Mouse (Mus musculus) liver, embryonic 15.5 days (tissue): ENCODE measurements around the gene Cmpk2. TPM values are rescaled to one million over a fixed set of nuclear protein-coding genes. Genes with fewer than 3 reads are reported as not detected.
"Not testable (repeated sequence)": the region's sequence is repeated elsewhere in the genome, so short reads cannot be mapped to it uniquely, and the experiment has no call there.

Experiments used
- ATAC-seq: fragments of 200-750 bp; cut with Nextera tagmentation; 2 replicates; pipeline ENCODE4 v1.8.0; 2017; ENCODE audit warnings: moderate number of reproducible peaks, mild to moderate bottlenecking, moderate library complexity; ENCODE audit not compliant: insufficient read depth
- H3K27ac ChIP-seq: fragments of 300-500 bp; sonication (generic); replicated peaks from 2 replicates; pipeline ENCODE4 v1.5.1; 2015; ENCODE audit warnings: mild to moderate bottlenecking, inconsistent platforms
- H3K27me3 ChIP-seq: fragments of 300-500 bp; sonication (generic); 2 replicates; pipeline ENCODE4 v1.6.1; 2015; ENCODE audit warnings: mild to moderate bottlenecking, inconsistent platforms
- H3K36me3 ChIP-seq: fragments of 300-500 bp; sonication (generic); replicated peaks from 2 replicates; pipeline ENCODE4 v1.6.1; 2015; ENCODE audit warnings: moderate library complexity, mild to moderate bottlenecking, inconsistent platforms
- H3K4me1 ChIP-seq: fragments of 300-500 bp; sonication (generic); replicated peaks from 2 replicates; pipeline ENCODE4 v1.6.1; 2015; ENCODE audit warnings: inconsistent platforms
- H3K4me2 ChIP-seq: fragments of 300-500 bp; sonication (generic); 2 replicates; pipeline ENCODE4 v1.6.1; 2015; ENCODE audit warnings: moderate library complexity, mild to moderate bottlenecking, inconsistent platforms
- H3K4me3 ChIP-seq: fragments of 300-500 bp; sonication (generic); replicated peaks from 2 replicates; pipeline ENCODE4 v1.5.1; 2015; ENCODE audit warnings: mild to moderate bottlenecking, inconsistent platforms
- H3K9ac ChIP-seq: fragments of 300-500 bp; sonication (generic); 2 replicates; pipeline ENCODE4 v1.6.1; 2015; ENCODE audit warnings: moderate library complexity, mild to moderate bottlenecking, inconsistent platforms
- H3K9me3 ChIP-seq: fragments of 300-500 bp; sonication (generic); replicated peaks from 2 replicates; pipeline ENCODE4 v1.6.1; 2016; ENCODE audit warnings: inconsistent platforms
- WGBS: fragments of 180-500 bp; shearing (Covaris S2); methylation state at CpG from one replicate; pipeline ENCODE4 v1.1.7; 2015; ENCODE audit warnings: mixed read lengths; ENCODE audit not compliant: insufficient replicate concordance; 5-methylcytosine and 5-hydroxymethylcytosine counted together
- polyA plus RNA-seq: library from polyadenylated mRNA; unstranded; fragments of >200 nt; fragmentation: Nextera tagmentation; extraction: Ambion mirVana; gene quantifications from 2 replicates; pipeline ENCODE4 v1.2.1, GENCODE M21; 2015

Gene Cmpk2
- polyA plus RNA-seq, 1 experiment from 2014 or later: 10.6 TPM

DNA sequence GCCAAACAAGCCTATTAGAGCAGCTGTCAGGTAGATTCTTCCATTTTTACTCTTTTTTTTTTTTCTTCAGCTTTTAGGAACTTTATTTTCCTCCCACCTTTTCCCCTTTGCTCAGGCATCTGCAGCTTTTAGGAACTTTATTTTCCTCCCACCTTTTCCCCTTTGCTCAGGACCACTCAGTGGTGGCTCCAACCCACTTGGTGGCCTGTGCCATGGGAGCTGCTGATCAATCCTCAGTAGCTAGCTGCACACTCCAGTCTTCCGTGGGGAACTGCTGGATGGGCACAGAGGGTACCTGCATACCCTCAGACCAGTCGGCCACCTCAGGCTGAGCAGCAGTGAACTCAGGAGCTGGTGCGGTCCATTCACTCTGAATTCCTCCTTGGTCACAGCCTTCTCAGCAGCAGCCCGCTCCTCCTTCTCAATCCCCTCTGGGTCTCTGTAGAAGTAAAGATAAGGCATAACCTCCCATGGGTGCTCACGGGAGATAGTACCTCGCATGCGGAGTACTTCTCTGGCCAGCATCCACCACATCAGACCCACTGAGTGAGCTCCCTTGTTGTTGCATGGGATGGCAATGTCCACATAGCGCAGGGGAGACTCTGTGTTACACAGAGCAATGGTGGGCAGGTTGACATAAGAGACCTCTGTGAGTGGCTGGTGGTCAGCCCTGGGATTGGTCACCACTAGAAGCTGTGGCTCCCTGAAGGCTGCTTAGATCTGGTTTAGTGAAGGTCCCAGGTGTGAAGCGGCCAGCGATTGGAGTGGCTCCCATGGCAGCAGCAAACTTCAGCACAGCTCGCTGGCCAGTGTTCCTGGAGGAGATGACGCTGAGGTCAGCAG lies 17.0 kb downstream of the Cmpk2 start:
- 46% methylated on average over 12 of the region's 12 CpGs for WGBS
- peak; percentile 77 for ATAC-seq

DNA sequence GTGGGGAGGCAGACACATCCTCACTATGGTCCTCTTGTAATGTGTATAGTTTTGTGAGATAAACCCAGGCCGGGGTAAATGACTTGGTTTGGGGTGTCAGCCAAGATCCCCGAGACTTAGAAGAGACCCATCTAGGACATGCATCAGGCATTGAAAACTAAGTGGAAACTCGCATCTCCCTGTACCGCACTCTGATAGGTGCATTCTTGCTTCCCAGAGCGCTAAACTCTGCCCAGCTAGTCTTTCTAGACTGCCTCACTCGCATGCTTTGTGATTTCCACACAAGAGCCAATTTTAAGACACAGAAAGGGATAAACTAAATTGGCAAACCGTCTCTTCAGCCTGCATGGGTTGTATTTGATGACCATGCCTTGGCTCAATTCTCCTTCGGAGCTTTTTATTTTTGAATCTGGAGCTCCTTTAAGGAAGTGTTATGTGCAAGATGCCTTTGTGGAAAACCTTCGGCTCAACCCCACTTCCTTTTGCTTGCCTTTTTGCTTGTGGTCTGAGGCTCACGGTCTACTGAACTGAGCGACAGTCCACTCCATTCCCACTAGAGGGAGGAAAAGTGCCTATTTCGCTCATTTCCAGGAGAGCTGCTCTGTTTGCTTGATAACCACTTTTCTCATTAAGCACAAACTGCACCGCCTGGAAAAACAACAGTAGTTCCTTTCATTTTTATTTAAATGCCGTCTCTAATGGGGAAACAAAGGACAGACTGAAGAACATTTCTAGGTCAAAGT lies 19.0 kb downstream of the Cmpk2 start:
- H3K9me3 ChIP-seq: no peaks in the 10 kb centered on the region
- no peaks in the 10 kb centered on the region for H3K36me3 ChIP-seq
- H3K27ac ChIP-seq: no peak overlapping the region
- H3K4me1 ChIP-seq: peaks cover 43% of the 10 kb centered on the region
- 47% methylated on average over 14 of the region's 14 CpGs for WGBS
- H3K4me2 ChIP-seq: no peak overlapping the region
- no peak overlapping the region for H3K9ac ChIP-seq
- no peak for ATAC-seq
- no peaks in the 10 kb centered on the region for H3K27me3 ChIP-seq
- H3K4me3 ChIP-seq: no peak overlapping the region

More for the DNA sequence above, 17.0 kb downstream of the Cmpk2 start:
- Histone ChIP-seq H3K27ac (peak overlapping the region; percentile 72), H3K4me1 (peaks cover 43% of the 10 kb centered on the region), H3K4me3 (peak overlapping the region; percentile 25), H3K4me2 (peak overlapping the region; percentile 56)
- not testable (repeated sequence) for H3K27me3 ChIP-seq, H3K9me3 ChIP-seq, H3K9ac ChIP-seq, H3K36me3 ChIP-seq

DNA sequence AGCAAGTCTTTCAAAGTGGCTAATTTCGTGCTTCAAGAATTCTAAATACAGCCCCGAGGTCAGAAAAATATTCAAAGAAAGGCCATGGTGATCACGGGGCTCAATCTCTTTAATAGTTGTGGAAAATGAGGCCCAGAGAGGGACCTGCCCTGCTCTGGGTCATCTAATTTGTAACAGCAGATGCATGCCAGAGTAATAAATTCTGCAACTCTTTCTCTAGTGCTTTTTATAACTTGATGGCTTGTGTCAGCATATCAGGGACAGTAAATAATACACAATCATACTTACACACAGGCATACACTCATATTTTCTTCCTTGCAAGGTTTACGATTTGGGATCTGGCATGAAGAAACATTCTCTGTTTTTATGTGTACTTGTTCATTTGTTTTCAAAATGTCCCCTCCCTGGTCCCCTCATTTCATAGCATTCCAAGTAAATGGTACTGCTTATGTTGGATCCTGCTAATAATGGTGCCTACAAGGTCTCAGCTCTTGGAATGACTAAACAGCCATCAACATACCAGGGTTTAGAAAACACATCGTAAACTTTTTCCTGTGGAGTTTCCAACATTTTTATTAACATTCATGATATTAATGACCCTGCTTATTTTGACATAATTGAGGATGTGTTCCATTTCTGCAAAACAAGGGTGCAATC lies 19.7 kb downstream of the Cmpk2 start:
- H3K4me3 ChIP-seq: no peak overlapping the region
- no peak overlapping the region for H3K4me2 ChIP-seq
- H3K36me3 ChIP-seq: no peaks in the 10 kb centered on the region
- H3K4me1 ChIP-seq: peaks cover 43% of the 10 kb centered on the region
- H3K9ac ChIP-seq: no peak overlapping the region
- no peak for ATAC-seq
- H3K9me3 ChIP-seq: no peaks in the 10 kb centered on the region
- WGBS: 68% methylated on average over 5 of the region's 5 CpGs
- H3K27ac ChIP-seq: no peak overlapping the region
- no peaks in the 10 kb centered on the region for H3K27me3 ChIP-seq

DNA sequence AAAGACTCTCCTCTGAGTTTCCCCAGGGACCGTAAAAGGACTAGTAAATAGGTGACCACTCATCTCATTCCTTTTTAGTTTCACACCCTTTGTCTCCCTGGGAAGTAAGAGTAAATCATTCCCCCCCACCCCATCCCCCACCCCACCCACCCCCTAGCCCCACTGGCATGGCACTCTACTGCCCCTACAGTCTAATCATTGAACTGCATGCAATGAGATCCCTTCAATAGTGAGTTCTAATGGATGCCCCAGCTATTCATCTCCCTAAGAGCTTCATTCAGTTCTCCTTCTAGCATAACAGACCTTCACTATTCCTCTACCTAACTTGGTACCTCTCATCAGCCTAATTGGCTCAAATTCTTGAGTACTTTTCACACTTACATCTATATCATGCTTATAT lies 20.9 kb downstream of the Cmpk2 start:
- Histone ChIP-seq H3K36me3 (no peaks in the 10 kb centered on the region), H3K4me2 (no peak overlapping the region), H3K4me1 (peaks cover 35% of the 10 kb centered on the region), H3K9me3 (no peaks in the 10 kb centered on the region), H3K27me3 (no peaks in the 10 kb centered on the region), H3K27ac (no peak overlapping the region), H3K9ac (no peak overlapping the region), H3K4me3 (no peak overlapping the region)
- no peak for ATAC-seq
- whole genome bisulfite sequencing: 80% methylated on average over 1 of the region's 1 CpGs

DNA sequence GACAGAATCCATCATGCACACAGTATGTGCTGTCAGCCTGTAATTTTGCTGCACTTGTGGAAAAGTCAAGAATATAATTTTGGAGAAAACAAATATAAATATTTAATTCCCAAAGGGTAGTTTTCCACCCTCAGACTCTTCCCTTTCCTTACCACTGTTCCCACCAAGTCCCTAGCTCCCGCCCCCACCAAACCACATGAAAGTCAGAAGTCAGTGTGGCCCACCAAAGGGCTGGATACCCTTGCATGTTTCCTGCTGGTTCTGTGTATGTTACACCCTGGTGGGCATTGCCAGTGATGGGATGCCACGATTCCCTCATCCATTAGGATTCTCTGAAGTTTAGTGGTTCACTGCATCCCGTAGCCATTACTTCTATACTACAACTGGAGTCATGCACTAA lies 32.0 kb downstream of the Cmpk2 start:
- H3K4me2 ChIP-seq: no peak overlapping the region
- no peak overlapping the region for H3K9ac ChIP-seq
- H3K9me3 ChIP-seq: no peaks in the 10 kb centered on the region
- H3K4me3 ChIP-seq: no peak overlapping the region
- no peaks in the 10 kb centered on the region for H3K36me3 ChIP-seq
- H3K27ac ChIP-seq: no peak overlapping the region
- no peak for ATAC-seq
- H3K4me1 ChIP-seq: no peaks in the 10 kb centered on the region
- no peaks in the 10 kb centered on the region for H3K27me3 ChIP-seq
- WGBS: 64% methylated on average over 3 of the region's 3 CpGs

DNA sequence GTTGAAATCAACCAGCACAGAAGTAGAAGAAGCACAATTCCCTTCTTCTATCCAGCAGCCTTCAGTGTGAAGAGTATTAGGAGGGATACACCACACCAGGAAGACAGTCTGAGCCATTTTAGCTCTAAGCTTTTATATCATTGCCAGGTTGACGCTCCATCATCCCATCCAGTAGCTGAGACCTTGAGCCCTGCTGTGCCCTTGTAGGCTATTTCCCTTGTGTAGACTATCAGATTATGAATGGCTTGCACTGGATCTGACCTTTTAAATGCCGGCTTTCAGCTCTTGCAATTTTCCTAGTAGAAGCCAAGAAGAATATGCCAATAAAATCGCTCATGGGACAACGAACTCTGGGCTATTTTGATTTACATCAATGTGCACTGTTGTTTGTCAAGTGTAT lies 42.0 kb downstream of the Cmpk2 start:
- Histone ChIP-seq H3K9ac (no peak overlapping the region), H3K9me3 (no peaks in the 10 kb centered on the region), H3K27ac (no peak overlapping the region), H3K36me3 (no peaks in the 10 kb centered on the region), H3K27me3 (no peaks in the 10 kb centered on the region), H3K4me1 (no peaks in the 10 kb centered on the region), H3K4me2 (no peak overlapping the region), H3K4me3 (no peak overlapping the region)
- WGBS: 75% methylated on average over 4 of the region's 4 CpGs
- no peak for ATAC-seq

DNA sequence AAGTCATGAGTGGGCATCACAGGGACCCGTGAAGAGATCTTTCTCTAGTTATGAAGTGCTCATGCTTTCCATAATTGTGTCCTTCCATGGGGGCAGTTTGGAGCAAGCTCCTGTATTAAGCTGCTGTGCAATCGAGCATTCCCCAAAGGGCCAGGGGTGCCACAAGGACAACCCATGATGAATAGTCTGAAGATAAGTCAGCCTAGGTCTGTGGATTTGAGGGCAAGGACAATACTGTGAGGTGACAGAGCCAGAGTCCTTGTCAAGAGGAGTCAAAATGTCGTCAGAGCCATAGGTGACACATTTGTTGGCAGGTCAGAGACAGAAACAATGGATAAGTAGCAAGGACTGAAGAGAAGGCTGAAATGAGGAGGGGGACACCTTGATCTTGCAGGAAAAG lies 49.2 kb downstream of the Cmpk2 start:
- Histone ChIP-seq H3K4me2 (no peak overlapping the region), H3K27me3 (no peaks in the 10 kb centered on the region), H3K9me3 (no peaks in the 10 kb centered on the region), H3K36me3 (no peaks in the 10 kb centered on the region), H3K9ac (no peak overlapping the region), H3K4me1 (no peaks in the 10 kb centered on the region), H3K4me3 (no peak overlapping the region), H3K27ac (no peak overlapping the region)
- WGBS: 49% methylated on average over 3 of the region's 3 CpGs
- ATAC-seq: no peak

GRCm38 (mm10) chr12:26524943-26525697 lies 56.1 kb downstream of the Cmpk2 start:
- Histone ChIP-seq H3K4me1 (no peaks in the 10 kb centered on the region), H3K9me3 (no peaks in the 10 kb centered on the region), H3K36me3 (no peaks in the 10 kb centered on the region), H3K27ac (no peak overlapping the region), H3K9ac (no peak overlapping the region), H3K4me3 (no peak overlapping the region), H3K4me2 (no peak overlapping the region), H3K27me3 (no peaks in the 10 kb centered on the region)
- 50% methylated on average over 3 of the region's 3 CpGs for WGBS
- ATAC-seq: no peak

DNA sequence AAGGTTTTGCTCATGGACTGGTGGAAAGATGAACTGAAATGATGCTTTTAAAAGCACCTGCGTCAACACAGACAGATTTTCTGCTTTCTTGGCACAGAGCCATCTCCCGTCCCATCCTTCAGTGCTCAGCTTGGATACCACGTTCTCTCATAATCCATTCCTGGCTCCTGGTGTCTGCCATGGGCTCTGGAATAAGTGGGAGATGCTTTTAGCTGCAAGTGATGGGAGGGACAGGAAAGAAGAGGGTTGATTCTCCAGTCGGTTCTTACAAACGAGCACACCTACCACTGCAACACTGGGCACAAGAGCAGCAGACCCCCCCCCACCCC lies 56.7 kb downstream of the Cmpk2 start:
- Histone ChIP-seq H3K36me3 (no peaks in the 10 kb centered on the region), H3K9me3 (no peaks in the 10 kb centered on the region), H3K27ac (no peak overlapping the region), H3K9ac (no peak overlapping the region), H3K27me3 (no peaks in the 10 kb centered on the region), H3K4me1 (no peaks in the 10 kb centered on the region), H3K4me2 (no peak overlapping the region), H3K4me3 (no peak overlapping the region)
- ATAC-seq: no peak
- 56% methylated on average over 5 of the region's 5 CpGs for WGBS
